Mouse (Mus musculus) neural tube, embryonic 14.5 days (tissue): ENCODE data around the gene Zfp777. TPM values are rescaled to one million over a fixed set of nuclear protein-coding genes. Genes with fewer than 3 reads are reported as not detected.

Experiments used
- ATAC-seq: fragments of 200-750 bp; cut with Nextera tagmentation; 2 replicates; pipeline ENCODE4 v1.8.0; 2017; ENCODE audit warnings: low read depth, mild to moderate bottlenecking, moderate TSS enrichment, moderate library complexity
- H3K27ac ChIP-seq: fragments of 300-500 bp; sonication (generic); 2 replicates; pipeline ENCODE4 v1.5.1; 2014; ENCODE audit warnings: low read depth, mild to moderate bottlenecking, control low read depth, low read length, moderate library complexity, mixed read lengths
- H3K27me3 ChIP-seq: fragments of 300-500 bp; sonication (generic); 2 replicates; pipeline ENCODE4 v1.6.1; 2014; ENCODE audit warnings: low read length; ENCODE audit not compliant: control insufficient read depth, insufficient read depth
- H3K36me3 ChIP-seq: fragments of 300-500 bp; sonication (generic); 2 replicates; pipeline ENCODE4 v1.6.1; 2014; ENCODE audit warnings: low read length, mixed read lengths; ENCODE audit not compliant: control insufficient read depth, insufficient read depth
- H3K4me1 ChIP-seq: fragments of 300-500 bp; sonication (generic); 2 replicates; pipeline ENCODE4 v1.6.1; 2014; ENCODE audit warnings: low read length; ENCODE audit not compliant: control insufficient read depth, insufficient read depth
- H3K4me2 ChIP-seq: fragments of 300-500 bp; sonication (generic); 2 replicates; pipeline ENCODE4 v1.6.1; 2014; ENCODE audit warnings: mild to moderate bottlenecking, low read depth, low read length, control low read depth
- H3K4me3 ChIP-seq: fragments of 300-500 bp; sonication (generic); 2 replicates; pipeline ENCODE4 v1.5.1; 2014; ENCODE audit warnings: low read depth, low read length, control low read depth, mixed read lengths
- H3K9ac ChIP-seq: fragments of 300-500 bp; sonication (generic); replicated peaks from 2 replicates; pipeline ENCODE4 v1.6.1; 2014; ENCODE audit warnings: low read depth, mild to moderate bottlenecking, control low read depth, low read length, mixed read lengths
- H3K9me3 ChIP-seq: fragments of 300-500 bp; sonication (generic); 2 replicates; pipeline ENCODE4 v1.6.1; 2016; ENCODE audit warnings: low read length; ENCODE audit not compliant: control insufficient read depth
- WGBS: fragments of 180-500 bp; shearing (Covaris S2); extraction: QIAGEN DNeasy Blood & Tissue Kit; methylation state at CpG from one replicate; pipeline ENCODE4 v1.1.7; 2014; 5-methylcytosine and 5-hydroxymethylcytosine counted together
- polyA plus RNA-seq: library from polyadenylated mRNA; unstranded; fragments of >200 nt; fragmentation: Nextera tagmentation; extraction: Ambion mirVana; gene quantifications from 2 replicates; pipeline ENCODE4 v1.2.1, GENCODE M21; 2014

Zfp777 gene
- polyA plus RNA-seq, 1 experiment from 2014 or later: 12.1 TPM

DNA sequence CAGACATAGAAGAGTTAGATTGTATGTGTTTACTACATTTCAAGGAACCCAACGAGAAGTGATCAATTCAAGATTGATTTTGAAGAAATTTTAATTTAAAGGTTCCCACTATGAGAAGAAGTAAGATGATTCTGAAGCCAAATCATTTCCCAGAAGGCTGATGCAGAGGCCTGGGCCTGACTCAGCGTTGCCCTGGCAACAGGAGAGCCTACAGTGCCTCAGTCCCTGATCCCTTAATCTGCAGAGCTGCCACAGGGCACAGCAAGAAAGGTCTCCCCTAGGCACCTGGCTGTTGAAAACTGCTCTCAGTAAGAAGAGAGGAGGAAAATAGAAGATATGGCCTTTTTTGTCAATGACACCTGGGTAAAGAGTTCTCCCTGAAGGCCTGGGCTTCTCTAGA, 28.7 kb downstream of the Zfp777 start:
- Histone ChIP-seq H3K27ac (no peak overlapping the region), H3K4me3 (no peak overlapping the region), H3K9ac (no peak overlapping the region), H3K36me3 (peaks cover 21% of the 10 kb centered on the region), H3K9me3 (peaks cover 5% of the 10 kb centered on the region; the same call in 1 of the 2 replicates), H3K27me3 (no peaks in the 10 kb centered on the region), H3K4me1 (no peaks in the 10 kb centered on the region), H3K4me2 (no peak overlapping the region)
- no peak for ATAC-seq
- 73% methylated on average over 2 of the region's 2 CpGs for WGBS

DNA sequence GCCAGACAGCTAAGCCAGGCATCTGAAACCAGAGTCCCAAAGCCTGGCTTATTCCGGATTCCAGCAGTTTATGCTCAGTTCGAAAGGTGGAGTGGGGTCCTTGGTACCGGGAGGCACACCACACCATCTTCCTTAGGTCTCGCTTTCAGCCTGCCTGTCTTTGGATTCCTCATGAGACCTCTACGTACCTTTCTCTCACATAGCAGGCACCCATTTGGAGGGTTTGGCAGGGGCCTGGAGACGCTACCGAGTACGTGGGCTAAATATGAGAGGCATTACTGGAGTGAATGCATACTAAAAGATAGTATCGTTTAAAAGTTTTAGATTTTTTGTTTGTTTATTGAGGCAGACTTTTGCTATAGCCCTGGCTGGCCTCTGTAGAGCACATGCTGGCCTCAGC, 31.9 kb downstream of the Zfp777 start:
- ATAC-seq: no peak
- Histone ChIP-seq H3K4me2 (no peak overlapping the region), H3K27me3 (no peaks in the 10 kb centered on the region), H3K27ac (no peak overlapping the region), H3K4me3 (no peak overlapping the region), H3K4me1 (no peaks in the 10 kb centered on the region), H3K36me3 (no peaks in the 10 kb centered on the region), H3K9ac (no peak overlapping the region), H3K9me3 (no peaks in the 10 kb centered on the region)
- 94% methylated on average over 9 of the region's 9 CpGs for WGBS

DNA sequence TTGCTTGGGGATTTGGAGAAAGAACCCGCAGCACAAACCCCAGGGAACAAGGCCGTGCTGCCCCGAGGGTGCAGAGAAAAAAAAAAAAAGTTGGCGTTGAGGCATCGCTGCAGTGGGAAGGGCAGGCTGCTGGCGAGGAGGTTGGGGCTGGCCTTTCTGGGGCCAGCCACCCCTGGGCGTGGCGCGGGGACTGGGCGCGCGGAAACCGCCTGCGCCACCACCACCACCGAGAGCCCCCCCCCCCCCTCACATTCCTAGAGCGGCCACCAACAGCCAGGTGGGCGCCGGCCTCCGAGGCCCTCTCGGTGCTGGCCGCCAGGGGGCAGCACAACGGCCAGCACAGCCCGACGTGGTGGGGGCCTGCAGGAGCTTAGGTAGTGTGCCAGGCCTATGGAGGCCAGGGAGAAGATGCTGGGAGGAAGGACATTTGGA, 32.6 kb downstream of the Zfp777 start:
- no peak overlapping the region for H3K27ac ChIP-seq
- peak overlapping the region; percentile 58; the same call in 1 of the 2 replicates for H3K9ac ChIP-seq
- H3K4me2 ChIP-seq: peak overlapping the region; percentile 58
- H3K36me3 ChIP-seq: no peaks in the 10 kb centered on the region
- peak; percentile 98 for ATAC-seq
- H3K4me3 ChIP-seq: peak overlapping the region; percentile 35
- H3K27me3 ChIP-seq: no peaks in the 10 kb centered on the region
- WGBS: under 1% methylated on average over 23 of the region's 24 CpGs
- H3K9me3 ChIP-seq: no peaks in the 10 kb centered on the region
- no peaks in the 10 kb centered on the region for H3K4me1 ChIP-seq

DNA sequence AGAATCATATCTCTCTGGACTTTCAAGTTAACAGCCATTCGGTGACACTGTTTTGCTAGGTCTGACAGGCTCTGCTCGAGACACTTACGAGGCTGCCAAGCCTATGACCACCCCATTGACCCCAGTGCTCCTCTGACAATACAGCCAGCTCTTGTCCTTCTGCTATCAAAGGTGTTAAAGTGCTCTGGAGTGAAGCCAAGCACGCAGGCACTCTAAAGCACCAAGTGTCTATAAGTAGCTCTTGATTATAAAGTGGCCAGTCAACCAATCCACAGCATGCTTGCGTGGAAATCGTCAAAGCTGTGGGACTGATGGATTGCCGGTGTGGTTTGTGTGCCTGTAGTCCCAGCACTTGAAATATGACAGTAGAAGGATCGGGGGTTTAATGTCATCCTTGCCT, 38.0 kb downstream of the Zfp777 start:
- no peak for ATAC-seq
- no peaks in the 10 kb centered on the region for H3K4me1 ChIP-seq
- 65% methylated on average over 8 of the region's 8 CpGs for WGBS

DNA sequence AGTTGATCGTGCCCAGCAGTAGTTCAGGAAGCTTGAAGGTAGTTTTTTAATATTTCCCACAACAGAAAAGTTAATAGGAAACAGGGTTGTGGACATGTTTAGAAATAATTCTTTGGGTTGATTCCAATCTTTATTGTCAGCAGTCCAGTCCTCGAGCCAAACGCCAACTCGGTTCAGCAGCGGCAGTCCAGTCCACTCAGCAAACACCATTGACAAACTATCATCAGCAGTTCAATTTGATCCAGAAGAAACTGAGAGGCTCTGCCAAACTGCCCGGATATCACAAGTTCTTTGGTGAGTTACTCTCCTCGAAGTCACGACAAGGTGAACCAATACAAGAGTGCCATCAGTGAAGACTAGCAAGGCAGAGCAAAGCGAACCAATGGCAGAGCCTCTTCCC, 53.0 kb downstream of the Zfp777 start:
- Histone ChIP-seq H3K27ac (no peak overlapping the region), H3K36me3 (no peaks in the 10 kb centered on the region), H3K4me3 (no peak overlapping the region), H3K4me1 (no peaks in the 10 kb centered on the region), H3K9me3 (no peaks in the 10 kb centered on the region), H3K27me3 (no peaks in the 10 kb centered on the region), H3K4me2 (no peak overlapping the region), H3K9ac (no peak overlapping the region)
- 90% methylated on average over 9 of the region's 9 CpGs for WGBS
- no peak for ATAC-seq

More for the DNA sequence above, 38.0 kb downstream of the Zfp777 start:
- Histone ChIP-seq H3K4me3 (no peak overlapping the region), H3K9ac (no peak overlapping the region), H3K9me3 (no peaks in the 10 kb centered on the region), H3K27ac (no peak overlapping the region), H3K4me2 (no peak overlapping the region), H3K36me3 (no peaks in the 10 kb centered on the region), H3K27me3 (no peaks in the 10 kb centered on the region)

DNA sequence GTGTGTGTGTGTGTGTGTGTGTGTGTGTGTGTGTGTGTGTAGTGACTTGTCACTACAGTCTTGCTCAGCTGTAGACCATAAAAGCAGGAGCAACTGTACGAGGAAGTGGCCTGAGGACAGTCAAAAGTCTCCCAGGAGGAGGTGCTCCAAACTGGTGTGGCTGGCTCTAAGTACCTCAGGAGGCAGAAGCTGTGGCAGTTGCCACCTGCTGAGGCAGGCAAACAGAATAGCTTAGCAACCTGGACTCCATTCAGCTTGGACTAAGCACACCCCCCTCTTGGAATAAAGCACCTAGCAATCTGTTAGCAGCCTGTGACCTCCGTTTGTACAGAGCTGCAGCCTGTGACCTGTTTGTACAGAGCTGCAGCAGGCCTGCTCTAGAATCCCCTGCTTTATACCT, 64.8 kb downstream of the Zfp777 start:
- Histone ChIP-seq H3K4me2 (no peak overlapping the region), H3K27me3 (no peaks in the 10 kb centered on the region), H3K9ac (no peak overlapping the region), H3K4me3 (no peak overlapping the region), H3K4me1 (no peaks in the 10 kb centered on the region), H3K9me3 (no peaks in the 10 kb centered on the region), H3K27ac (no peak overlapping the region), H3K36me3 (no peaks in the 10 kb centered on the region)
- no peak for ATAC-seq
- whole genome bisulfite sequencing: 3% methylated on average over 2 of the region's 2 CpGs

DNA sequence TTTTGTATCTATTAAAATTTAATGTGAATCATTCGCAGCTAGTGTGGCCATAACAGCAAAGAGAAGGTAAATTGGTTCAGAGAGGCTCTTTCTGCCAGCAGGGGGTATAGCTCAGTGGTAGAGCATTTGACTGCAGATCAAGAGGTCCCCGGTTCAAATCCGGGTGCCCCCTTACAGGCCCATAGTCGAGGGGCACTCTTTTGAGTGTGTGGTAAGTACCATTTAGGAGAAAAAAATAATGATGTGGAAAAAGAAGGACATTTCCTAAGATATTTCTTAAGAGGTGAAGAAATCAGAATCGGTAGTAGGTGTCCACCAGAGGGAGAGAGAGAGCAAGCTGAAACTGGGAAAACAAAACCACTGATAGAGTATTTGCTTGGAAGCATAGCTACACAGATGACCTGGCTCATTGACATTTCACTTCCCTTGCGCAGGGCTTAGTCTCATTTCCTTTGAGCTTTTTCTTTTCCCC, 69.8 kb downstream of the Zfp777 start:
- H3K4me2 ChIP-seq: no peak overlapping the region
- peak; percentile 73; the same call in 1 of the 2 replicates for ATAC-seq
- H3K4me1 ChIP-seq: no peaks in the 10 kb centered on the region
- H3K27ac ChIP-seq: no peak overlapping the region
- no peaks in the 10 kb centered on the region for H3K36me3 ChIP-seq
- H3K27me3 ChIP-seq: no peaks in the 10 kb centered on the region
- H3K9me3 ChIP-seq: no peaks in the 10 kb centered on the region
- WGBS: 16% methylated on average over 6 of the region's 6 CpGs
- H3K9ac ChIP-seq: no peak overlapping the region
- H3K4me3 ChIP-seq: no peak overlapping the region

DNA sequence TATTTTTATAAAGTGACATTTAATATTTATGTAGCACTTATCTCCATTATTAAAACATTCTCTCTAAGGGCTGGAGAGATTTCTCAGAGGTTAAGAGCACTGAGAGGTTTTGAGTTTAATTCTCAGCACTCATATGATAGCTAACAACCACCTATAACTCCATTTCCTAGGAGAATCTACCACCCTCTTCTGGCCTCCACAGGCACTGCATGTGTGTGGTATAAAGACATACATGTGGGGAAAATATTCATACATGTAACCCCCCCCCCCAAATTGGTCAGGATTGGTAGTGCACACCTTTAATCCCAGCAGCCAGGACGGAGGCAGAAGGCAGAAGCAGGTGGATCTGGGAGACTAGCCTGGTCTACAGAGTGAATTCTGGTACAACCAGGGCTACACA, 74.1 kb downstream of the Zfp777 start:
- no peak for ATAC-seq
- no peak overlapping the region for H3K27ac ChIP-seq
- no peaks in the 10 kb centered on the region for H3K4me1 ChIP-seq
- 86% methylated on average over 1 of the region's 1 CpGs for WGBS
- H3K9me3 ChIP-seq: no peaks in the 10 kb centered on the region
- no peak overlapping the region for H3K4me2 ChIP-seq
- no peaks in the 10 kb centered on the region for H3K36me3 ChIP-seq
- no peak overlapping the region for H3K9ac ChIP-seq
- no peaks in the 10 kb centered on the region for H3K27me3 ChIP-seq
- no peak overlapping the region for H3K4me3 ChIP-seq
